Mouse (Mus musculus): ENCODE measurements around the gene Asb12. TPM values are rescaled to one million over a fixed set of nuclear protein-coding genes. Genes with fewer than 3 reads are reported as not detected.

Asb12 gene
- polyA plus RNA-seq, 1 experiment: 1.9 TPM

GRCm38 (mm10) chrX:95437236-95437635 lies 120.6 kb downstream of the Asb12 start:
- Histone ChIP-seq H3K4me1 (ENCODE audit: control insufficient read depth, insufficient read depth, insufficient read length, low read length) (no peaks in the 10 kb centered on the region), H3K4me3 (ENCODE audit: insufficient read depth, low read depth, low read length) (no peak overlapping the region), H3K27ac (replicated peaks; ENCODE audit: low read depth, low read length) (no peak overlapping the region)

Other genes starting within 250 kb of the Asb12 start
- gene Amer1, start 113.1 kb downstream of the Asb12 start, polyA plus RNA-seq (2012; ENCODE audit: insufficient read depth, insufficient read length, missing spikeins): 2.5 and 2.8 TPM in 2 replicates
- gene Pfn5, start 117 bp upstream of the Asb12 start, polyA plus RNA-seq (2012; ENCODE audit: insufficient read depth, insufficient read length, missing spikeins): not detected in 2 replicates
- gene Zc4h2, start 100.5 kb upstream of the Asb12 start, polyA plus RNA-seq (2012; ENCODE audit: insufficient read depth, insufficient read length, missing spikeins): 2.7 and 2.9 TPM in 2 replicates
- 0.40 and 0.42 TPM in 2 replicates for gene Zc3h12b, start 153.7 kb upstream of the Asb12 start, polyA plus RNA-seq (2012; ENCODE audit: insufficient read depth, insufficient read length, missing spikeins)